Mouse (Mus musculus) stomach, postnatal 0 days (tissue): ENCODE measurements at regions not wholly inside any gene's neighbourhood (a gene's known extent, or its start where the extent isn't known, plus 50 kb on each side); places are given as distances from the start of the nearest gene placed in this dataset.

Source experiments
- ATAC-seq: fragments of 200-750 bp; cut with Nextera tagmentation; 2 replicates; pipeline ENCODE4 v1.8.0; 2017; ENCODE audit not compliant: low FRiP score, low TSS enrichment
- DNase-seq: peaks from one replicate; pipeline ENCODE4 v3.0.0-alpha.2; 2016; ENCODE audit warnings: low spot score
- H3K27ac ChIP-seq: fragments of 300-500 bp; sonication (generic); replicated peaks from 2 replicates; pipeline ENCODE4 v1.5.1; 2014; ENCODE audit warnings: mild to moderate bottlenecking, control low read depth
- H3K27me3 ChIP-seq: fragments of 300-500 bp; sonication (generic); 2 replicates; pipeline ENCODE4 v1.6.1; 2014; ENCODE audit warnings: low read length; ENCODE audit not compliant: control insufficient read depth, insufficient read depth
- H3K36me3 ChIP-seq: fragments of 300-500 bp; sonication (generic); 2 replicates; pipeline ENCODE4 v1.6.1; 2014; ENCODE audit warnings: low read length, mixed read lengths; ENCODE audit not compliant: control insufficient read depth, insufficient read depth
- H3K4me1 ChIP-seq: fragments of 300-500 bp; sonication (generic); replicated peaks from 2 replicates; pipeline ENCODE4 v1.6.1; 2014; ENCODE audit warnings: antibody characterized with exemption; ENCODE audit not compliant: control insufficient read depth, insufficient read depth
- H3K4me2 ChIP-seq: fragments of 300-500 bp; sonication (generic); replicated peaks from 2 replicates; pipeline ENCODE4 v1.6.1; 2014; ENCODE audit warnings: low read depth, mild to moderate bottlenecking, control low read depth, moderate library complexity
- H3K4me3 ChIP-seq: fragments of 300-500 bp; sonication (generic); 2 replicates; pipeline ENCODE4 v1.5.1; 2014; ENCODE audit warnings: low read depth, low read length, control low read depth
- H3K9ac ChIP-seq: fragments of 300-500 bp; sonication (generic); 2 replicates; pipeline ENCODE4 v1.6.1; 2014; ENCODE audit warnings: mild to moderate bottlenecking, low read length, control low read depth, mixed read lengths
- H3K9me3 ChIP-seq: fragments of 300-500 bp; sonication (generic); 2 replicates; pipeline ENCODE4 v1.6.1; 2016; ENCODE audit warnings: low read length; ENCODE audit not compliant: control insufficient read depth
- CTCF ChIP-seq: IDR thresholded peaks from 2 replicates; pipeline ENCODE4 v1.5.1; 2016; ENCODE audit warnings: antibody characterized with exemption, low read depth, mild to moderate bottlenecking, moderate library complexity
- EP300 ChIP-seq: optimal IDR thresholded peaks from 2 replicates; pipeline ENCODE3; 2016; ENCODE audit warnings: antibody characterized with exemption
- WGBS: fragments of 180-500 bp; shearing (Covaris S2); extraction: QIAGEN DNeasy Blood & Tissue Kit; methylation state at CpG from one replicate; pipeline ENCODE4 v1.1.7; 2014; 5-methylcytosine and 5-hydroxymethylcytosine counted together

- H3K9ac ChIP-seq, result no peak overlapping the region
- no peak for ATAC-seq
- no peaks in the 10 kb centered on the region for H3K9me3 ChIP-seq
- TF ChIP-seq EP300 (no peak), CTCF (no peak)
- H3K4me3 ChIP-seq, result no peak overlapping the region
- DNase-seq, result no peak
- H3K4me2 ChIP-seq, result no peak overlapping the region
- H3K36me3 ChIP-seq, result no peaks in the 10 kb centered on the region
- H3K27me3 ChIP-seq, result no peaks in the 10 kb centered on the region
- 61% methylated on average over 1 of the region's 1 CpGs for WGBS
- no peak overlapping the region for H3K27ac ChIP-seq
- no peaks in the 10 kb centered on the region for H3K4me1 ChIP-seq
Observed at GRCm38 (mm10) chr15:64470743-64471142, 346.8 kb upstream of the Gm21798 start.

GRCm38 (mm10) chr15:64471597-64471996 lies 345.9 kb upstream of the Gm21798 start:
- ATAC-seq, result no peak
- Histone ChIP-seq H3K27me3 (no peaks in the 10 kb centered on the region), H3K9me3 (no peaks in the 10 kb centered on the region), H3K4me2 (no peak overlapping the region), H3K27ac (no peak overlapping the region), H3K4me1 (no peaks in the 10 kb centered on the region), H3K36me3 (no peaks in the 10 kb centered on the region), H3K9ac (no peak overlapping the region), H3K4me3 (no peak overlapping the region)
- TF ChIP-seq EP300 (no peak), CTCF (no peak)
- 62% methylated on average over 2 of the region's 2 CpGs for WGBS
- DNase-seq, result no peak

GRCm38 (mm10) chr15:64474236-64474635 lies 343.3 kb upstream of the Gm21798 start:
- ATAC-seq (no peak), DNase-seq (no peak)
- Histone ChIP-seq H3K4me3 (no peak overlapping the region), H3K36me3 (no peaks in the 10 kb centered on the region), H3K27ac (no peak overlapping the region), H3K9ac (no peak overlapping the region), H3K9me3 (no peaks in the 10 kb centered on the region), H3K27me3 (no peaks in the 10 kb centered on the region), H3K4me2 (no peak overlapping the region), H3K4me1 (no peaks in the 10 kb centered on the region)
- WGBS, result 87% methylated on average over 1 of the region's 1 CpGs
- no peak for TF ChIP-seq EP300
- no peak for TF ChIP-seq CTCF

GRCm38 (mm10) chr15:64477131-64477530 lies 340.4 kb upstream of the Gm21798 start:
- no peak for ATAC-seq

GRCm38 (mm10) chr15:64480625-64481024 lies 336.9 kb upstream of the Gm21798 start:
- no peak for TF ChIP-seq CTCF
- no peak for TF ChIP-seq EP300
- Histone ChIP-seq H3K4me3 (no peak overlapping the region), H3K9me3 (no peaks in the 10 kb centered on the region), H3K4me2 (no peak overlapping the region), H3K27me3 (no peaks in the 10 kb centered on the region), H3K27ac (no peak overlapping the region), H3K9ac (no peak overlapping the region), H3K36me3 (no peaks in the 10 kb centered on the region), H3K4me1 (no peaks in the 10 kb centered on the region)
- ATAC-seq, result no peak
- WGBS, result 60% methylated on average over 6 of the region's 6 CpGs
- DNase-seq, result no peak

More at GRCm38 (mm10) chr15:64477131-64477530, 340.4 kb upstream of the Gm21798 start:
- H3K36me3 ChIP-seq, result no peaks in the 10 kb centered on the region
- H3K27me3 ChIP-seq, result no peaks in the 10 kb centered on the region
- no peak overlapping the region for H3K9ac ChIP-seq
- no peak overlapping the region for H3K4me2 ChIP-seq
- DNase-seq, result no peak
- no peaks in the 10 kb centered on the region for H3K9me3 ChIP-seq
- H3K4me3 ChIP-seq, result no peak overlapping the region
- H3K27ac ChIP-seq, result no peak overlapping the region
- H3K4me1 ChIP-seq, result no peaks in the 10 kb centered on the region
- 56% methylated on average over 5 of the region's 5 CpGs for WGBS
- TF ChIP-seq CTCF (no peak), EP300 (no peak)

- no peaks in the 10 kb centered on the region for H3K36me3 ChIP-seq
- TF ChIP-seq EP300 (no peak), CTCF (no peak)
- H3K4me3 ChIP-seq, result no peak overlapping the region
- no peak overlapping the region for H3K4me2 ChIP-seq
- H3K27ac ChIP-seq, result no peak overlapping the region
- no peaks in the 10 kb centered on the region for H3K9me3 ChIP-seq
- no peak for ATAC-seq
- H3K4me1 ChIP-seq, result no peaks in the 10 kb centered on the region
- no peak overlapping the region for H3K9ac ChIP-seq
- no peaks in the 10 kb centered on the region for H3K27me3 ChIP-seq
- no peak for DNase-seq
Observed at GRCm38 (mm10) chr15:64481226-64481625, 336.3 kb upstream of the Gm21798 start.
